Mouse (Mus musculus) lung, adult 10 weeks (tissue): Measurements from ENCODE around the gene Cers4. TPM values are rescaled to one million over a fixed set of nuclear protein-coding genes. Genes with fewer than 3 reads are reported as not detected.

Experiments
- polyA plus RNA-seq: library from polyadenylated mRNA; stranded (reverse); fragments of 350-450 nt; fragmentation: Illumina TruSeq; extraction: RNeasy Lipid Tissue Mini Kit (QIAGEN cat#74804); gene quantifications from one replicate; pipeline ENCODE4 v1.2.3, GENCODE M21; 2014; ENCODE audit warnings: low read depth, low replicate concordance; ENCODE audit not compliant: insufficient read depth

Gene Cers4
- polyA plus RNA-seq = 22.1 TPM

GRCm38 (mm10) chr8:4492851-4493685 is at the start of gene Cers4:
TSS of gene Cers4 (plus strand) at chr8:4493026.

Other genes with a start within 250 kb of the Cers4 start
- 2.6 TPM for gene Tgfbr3l, start 244.8 kb upstream of the Cers4 start, polyA plus RNA-seq
- 16.5 TPM for gene Snapc2, start 239.9 kb upstream of the Cers4 start, polyA plus RNA-seq
- gene Ctxn1, start 233.8 kb upstream of the Cers4 start, polyA plus RNA-seq = 17.2 TPM
- gene Timm44, start 217.1 kb upstream of the Cers4 start, polyA plus RNA-seq = 32.0 TPM
- 5.3 TPM for gene Ccl25, start 167.8 kb upstream of the Cers4 start, polyA plus RNA-seq
- 31.1 TPM for gene Elavl1, start 167.6 kb upstream of the Cers4 start, polyA plus RNA-seq
- gene Zfp958, start 120.1 kb downstream of the Cers4 start, polyA plus RNA-seq = 7.1 TPM